Mouse (Mus musculus) urinary bladder, postnatal 4 days (tissue): ENCODE results near the gene Mrm3.

Source experiments
- DNase-seq, 2 experiments: peaks; one replicate each; pipeline ENCODE4 v3.0.0; 2021 to 2022; ENCODE audit warnings: low spot score in 2 of 2

The Mrm3 gene

DNA sequence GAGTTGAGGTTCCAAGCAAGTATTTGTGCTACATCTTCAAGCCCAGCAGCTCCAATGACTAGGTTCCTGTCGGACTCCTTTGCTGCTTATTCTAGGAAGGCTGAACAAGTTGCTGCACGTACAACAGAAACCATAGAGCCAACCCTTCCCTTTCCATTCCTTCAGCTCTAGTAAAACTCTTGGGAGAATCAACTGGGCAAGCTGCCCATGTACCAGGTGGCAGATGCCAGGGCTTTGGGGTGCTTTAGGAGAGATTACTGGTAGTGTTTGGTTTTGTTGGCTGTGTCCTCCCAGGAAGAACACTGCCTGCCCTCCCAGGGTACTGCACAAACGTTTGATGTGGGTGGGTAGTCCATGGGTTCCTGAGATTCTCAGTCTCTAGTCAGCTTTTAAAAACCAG lies 8.5 kb downstream of the Mrm3 start:
- DNase-seq: no peak

DNA sequence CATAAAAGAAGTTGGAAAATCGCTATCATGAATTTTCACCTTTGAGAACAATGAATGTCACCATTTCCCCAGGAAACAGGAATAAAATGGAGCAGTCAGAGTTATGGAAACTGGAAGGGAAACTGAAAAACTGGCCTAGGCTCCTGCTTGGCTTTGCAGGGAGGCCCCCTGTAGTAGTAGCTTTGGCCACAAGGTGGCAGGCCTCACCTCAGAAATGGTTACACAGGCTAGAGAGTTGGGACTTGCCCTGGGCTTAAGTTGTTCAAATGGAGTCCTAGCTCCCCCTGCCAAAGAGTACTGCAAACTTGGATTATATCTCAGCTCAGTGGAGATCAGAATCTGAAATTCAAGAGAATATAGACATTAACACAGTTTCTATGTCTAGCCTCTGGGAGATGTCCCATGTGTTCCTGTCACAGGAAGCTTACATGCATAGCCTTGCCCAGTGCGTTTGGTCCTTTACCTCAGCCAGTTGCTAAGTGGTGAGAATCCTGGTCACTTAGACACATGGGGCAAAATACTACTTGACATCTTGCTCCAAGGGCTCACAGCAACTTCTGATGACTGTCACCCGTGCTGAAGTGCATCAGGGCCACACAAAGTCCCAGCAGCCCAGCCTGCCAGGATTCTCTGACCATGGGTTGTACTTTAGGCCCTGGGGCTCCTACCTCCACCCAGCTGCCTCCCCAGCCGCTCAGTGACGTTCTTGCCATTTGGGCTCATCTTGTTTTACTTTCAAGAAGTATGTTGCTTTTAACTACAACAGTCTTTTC lies 9.8 kb downstream of the Mrm3 start:
- DNase-seq: peak; percentile 72 to 88

DNA sequence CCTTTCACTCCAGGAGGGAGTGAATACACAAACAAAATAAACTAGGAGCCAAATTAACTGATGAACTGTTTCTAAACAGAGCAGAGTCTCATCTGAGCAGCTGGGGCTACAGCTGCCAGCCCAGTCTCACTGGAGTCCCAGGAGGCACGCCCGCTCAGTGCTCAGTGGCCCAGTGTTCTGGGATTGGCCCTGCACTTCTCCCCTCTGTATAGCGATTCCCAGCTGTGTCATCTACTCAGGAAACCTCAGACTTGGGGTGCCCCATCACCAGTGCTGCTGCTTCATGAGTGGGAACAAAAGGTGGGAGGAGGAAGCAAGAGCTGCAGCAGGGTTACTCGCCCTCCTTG lies 10.4 kb downstream of the Mrm3 start:
- no peak for DNase-seq

DNA sequence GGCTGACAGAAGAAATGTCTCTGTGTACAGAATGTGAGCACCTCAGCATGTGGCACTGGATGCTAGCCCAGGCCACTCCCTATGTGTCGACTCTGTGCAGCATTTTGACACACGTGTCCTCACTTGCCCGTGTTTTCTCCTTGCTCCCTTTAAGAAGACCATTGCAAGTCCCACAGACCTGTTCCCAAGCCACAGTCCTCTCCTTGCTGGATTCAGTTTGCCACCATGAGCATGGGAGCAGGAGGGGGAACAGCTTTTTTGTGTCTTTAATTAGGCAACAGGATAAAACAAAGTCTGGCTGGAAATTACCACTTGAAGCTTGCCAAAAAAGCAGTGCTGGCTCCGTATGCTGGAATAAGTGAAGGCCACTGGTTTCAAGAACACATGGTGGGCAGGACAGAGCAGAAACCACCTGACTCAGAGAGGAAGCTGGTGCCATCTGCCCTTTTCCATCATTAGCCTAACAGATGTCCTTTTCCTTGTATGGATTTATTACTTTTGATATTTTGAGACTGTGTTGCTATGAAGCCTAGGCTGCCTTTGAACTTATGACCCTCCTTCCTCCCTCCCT lies 12.0 kb downstream of the Mrm3 start:
- no peak for DNase-seq

DNA sequence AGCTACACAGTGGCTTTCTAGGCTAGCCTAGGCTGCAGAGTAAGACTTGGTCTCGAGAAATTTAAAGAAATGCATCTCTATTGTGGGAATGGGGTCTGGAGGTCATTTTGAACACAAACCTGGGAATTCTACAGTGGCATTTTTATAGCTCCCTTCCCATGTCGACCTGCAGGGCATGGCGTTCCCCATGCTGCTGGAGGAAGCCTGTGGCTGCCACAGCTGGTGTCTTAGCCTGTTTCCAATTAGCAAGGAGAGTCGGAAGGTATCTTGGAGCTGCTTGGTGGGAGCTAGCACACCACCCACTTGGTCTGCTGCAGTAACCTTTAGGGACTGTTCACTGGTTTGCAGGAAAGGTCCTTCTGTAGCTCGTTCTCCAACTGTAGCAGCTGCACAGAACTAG lies 12.6 kb downstream of the Mrm3 start:
- DNase-seq: no peak

DNA sequence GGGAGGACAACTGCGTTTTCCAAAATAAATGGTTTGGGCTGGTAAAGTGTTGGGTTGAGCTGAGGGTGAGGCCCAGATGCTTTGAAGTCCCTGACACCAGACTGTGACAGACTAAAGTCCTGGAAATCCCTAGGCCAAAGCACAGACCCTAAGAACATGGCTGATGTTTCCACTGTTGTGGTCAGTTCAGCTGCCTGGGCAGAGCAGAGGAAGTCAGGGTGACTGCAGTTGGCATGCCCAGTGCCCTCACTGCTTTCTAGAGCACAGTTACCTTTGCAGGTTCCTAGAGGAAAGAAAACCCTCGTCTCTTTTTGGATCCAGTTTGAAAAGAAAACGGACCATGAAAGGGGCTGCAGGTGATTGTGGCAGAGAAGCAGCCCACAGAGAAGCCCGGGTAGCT lies 13.9 kb downstream of the Mrm3 start:
- no peak for DNase-seq

DNA sequence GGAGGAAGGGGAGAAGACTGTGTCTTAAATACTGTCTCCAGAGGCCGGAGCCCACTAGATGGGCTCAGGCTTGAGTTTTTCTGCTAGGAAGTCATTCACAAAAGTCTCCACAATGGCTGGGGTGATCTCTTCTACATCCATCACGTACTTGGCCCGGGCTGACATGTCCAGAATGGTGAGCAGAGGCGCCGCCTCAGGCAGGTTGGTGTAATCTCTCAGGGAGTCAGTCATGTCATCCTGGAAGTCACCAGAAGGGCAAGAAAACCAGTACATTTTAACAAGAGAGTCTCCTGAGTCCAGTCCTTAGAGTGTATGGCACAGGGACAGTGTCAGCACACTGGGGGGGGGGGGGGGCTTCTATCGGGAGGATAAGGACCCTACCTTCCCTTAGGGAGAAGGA lies 15.0 kb downstream of the Mrm3 start:
- DNase-seq: no peak

DNA sequence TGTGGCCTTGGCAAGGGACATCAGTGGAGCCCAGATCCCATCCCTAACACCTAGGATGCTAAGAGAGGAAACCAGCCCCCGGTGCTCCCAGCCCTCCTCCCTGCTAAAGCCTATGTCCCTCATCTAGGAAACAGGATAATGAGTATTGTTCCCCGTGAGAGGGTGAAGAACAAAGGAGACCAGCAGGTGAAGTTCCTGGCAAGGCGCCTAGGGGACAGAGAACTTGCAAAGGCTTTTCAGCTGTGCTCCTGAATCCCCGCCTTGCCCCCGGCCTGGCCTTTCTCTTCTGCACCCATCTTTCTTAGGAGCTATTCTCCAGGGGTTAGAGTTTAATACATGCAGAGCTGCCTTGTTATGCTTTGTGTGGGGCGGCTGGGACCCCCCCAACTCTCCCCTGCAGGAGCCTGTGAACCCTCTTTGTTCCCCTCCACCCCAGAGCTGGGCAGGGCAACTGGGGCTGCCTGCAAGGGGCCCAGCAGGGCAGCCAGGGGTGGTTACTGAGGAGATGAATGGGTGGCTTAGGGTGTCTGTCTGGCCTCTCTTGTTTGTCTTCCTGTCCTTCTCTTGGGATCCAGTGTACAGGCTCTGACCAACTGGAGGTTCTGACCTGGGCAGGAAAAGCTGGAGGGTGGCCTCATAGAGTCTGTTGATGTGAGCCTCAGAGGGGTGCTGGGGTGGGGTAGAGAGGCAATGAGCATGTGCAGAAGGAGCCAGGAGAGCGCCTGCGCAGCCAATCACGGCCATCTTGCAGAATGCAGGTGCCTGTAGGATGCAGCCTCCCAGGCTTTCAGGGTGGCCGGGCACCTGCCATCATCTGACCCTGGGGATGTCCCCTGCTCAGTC lies 16.9 kb downstream of the Mrm3 start:
- DNase-seq: no peak

DNA sequence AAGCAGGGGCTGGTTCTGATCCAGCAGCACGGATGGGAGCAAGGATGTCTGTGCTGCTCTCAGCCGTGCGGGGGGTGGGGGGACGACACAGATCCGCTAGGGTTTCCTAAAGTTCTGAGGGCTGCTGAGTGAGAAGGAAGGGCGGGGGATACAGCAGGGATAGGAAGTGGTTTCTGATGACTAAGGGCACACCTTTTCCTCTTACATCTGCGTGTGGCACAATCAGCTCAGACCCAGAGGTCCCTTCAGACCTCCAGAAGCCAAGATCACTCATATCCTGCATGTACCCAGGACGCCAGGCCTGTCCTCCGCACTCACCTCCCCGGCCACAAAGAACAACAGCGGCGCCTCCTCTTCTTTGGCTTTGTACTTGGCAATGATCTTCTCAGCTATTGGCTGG lies 17.7 kb downstream of the Mrm3 start:
- no peak for DNase-seq

DNA sequence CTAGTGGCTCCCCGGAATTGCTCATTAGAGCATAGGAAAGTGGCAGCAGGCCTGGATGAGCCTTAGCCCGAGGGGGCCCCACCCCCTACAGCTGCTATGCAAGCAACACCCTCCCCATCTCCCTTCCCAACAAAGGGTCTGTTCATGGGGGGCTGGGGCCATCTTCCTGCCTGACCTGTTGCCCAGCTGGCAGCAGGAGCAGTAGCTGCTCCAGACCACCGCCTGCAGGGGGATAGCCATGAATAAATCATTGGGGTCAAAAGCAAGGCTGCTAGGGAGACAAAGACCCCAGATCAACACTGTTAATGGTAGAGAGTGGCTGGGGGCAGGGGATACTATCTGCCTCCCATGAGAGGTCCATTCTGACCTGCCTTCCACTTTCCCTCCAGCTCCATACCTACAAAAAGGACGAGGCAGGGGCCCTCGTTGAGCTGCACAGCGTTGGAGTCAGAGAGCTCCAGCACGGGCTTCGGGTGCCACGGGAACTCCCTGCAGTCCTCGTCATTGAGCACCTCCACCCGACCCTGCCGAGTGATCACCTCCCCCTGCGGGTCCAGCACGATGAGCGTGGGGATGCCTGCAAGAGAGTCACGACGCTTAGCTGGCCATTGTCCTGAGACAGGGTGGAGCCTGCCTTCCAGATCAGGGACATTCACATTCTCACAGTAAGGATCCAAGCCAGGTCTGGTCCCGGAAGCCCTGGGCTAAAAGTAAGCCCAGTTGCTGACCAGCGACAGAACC lies 19.3 kb downstream of the Mrm3 start:
- DNase-seq: no peak

DNA sequence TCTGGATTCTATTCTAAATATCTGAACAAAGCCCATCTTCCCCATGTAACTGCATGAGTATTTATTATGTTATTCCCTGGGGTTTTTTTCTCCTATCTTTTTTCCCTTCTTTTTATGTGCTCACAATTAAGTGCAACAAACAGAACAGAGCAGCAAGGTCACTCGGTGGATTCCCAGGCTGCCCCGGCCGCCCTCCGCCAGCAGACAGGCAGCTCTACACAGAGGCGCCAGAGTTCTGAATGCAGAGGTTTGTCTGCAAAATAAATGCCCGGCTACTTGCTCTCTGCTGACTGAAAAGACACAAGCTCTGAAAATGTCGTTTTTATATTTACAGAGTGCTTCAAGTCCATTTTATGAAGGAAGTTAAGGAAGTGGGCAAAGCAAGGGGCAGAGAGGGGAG lies 24.0 kb downstream of the Mrm3 start:
- no peak for DNase-seq

DNA sequence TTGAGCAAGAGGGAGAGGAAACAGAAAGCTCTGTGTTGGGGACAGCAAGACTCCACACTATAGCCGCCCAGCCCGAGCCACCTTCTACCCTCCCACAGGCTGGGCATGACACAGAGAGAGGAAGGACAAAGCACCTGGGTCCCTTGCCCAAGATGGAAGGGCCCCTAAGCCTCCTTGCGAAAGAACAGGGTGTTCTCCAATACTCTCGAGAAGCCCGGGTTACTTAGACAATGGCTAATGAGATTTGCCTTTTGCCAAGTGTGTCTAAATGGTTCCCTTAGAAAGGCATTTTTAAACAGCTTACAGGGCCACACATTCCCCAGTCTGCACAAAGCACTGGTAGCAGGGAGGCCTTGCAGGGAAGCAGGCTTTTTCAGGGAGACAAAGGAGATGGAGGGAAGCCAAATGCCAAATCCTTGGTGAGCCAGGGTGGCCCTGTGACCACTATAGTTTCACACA lies 24.5 kb downstream of the Mrm3 start:
- no peak for DNase-seq

DNA sequence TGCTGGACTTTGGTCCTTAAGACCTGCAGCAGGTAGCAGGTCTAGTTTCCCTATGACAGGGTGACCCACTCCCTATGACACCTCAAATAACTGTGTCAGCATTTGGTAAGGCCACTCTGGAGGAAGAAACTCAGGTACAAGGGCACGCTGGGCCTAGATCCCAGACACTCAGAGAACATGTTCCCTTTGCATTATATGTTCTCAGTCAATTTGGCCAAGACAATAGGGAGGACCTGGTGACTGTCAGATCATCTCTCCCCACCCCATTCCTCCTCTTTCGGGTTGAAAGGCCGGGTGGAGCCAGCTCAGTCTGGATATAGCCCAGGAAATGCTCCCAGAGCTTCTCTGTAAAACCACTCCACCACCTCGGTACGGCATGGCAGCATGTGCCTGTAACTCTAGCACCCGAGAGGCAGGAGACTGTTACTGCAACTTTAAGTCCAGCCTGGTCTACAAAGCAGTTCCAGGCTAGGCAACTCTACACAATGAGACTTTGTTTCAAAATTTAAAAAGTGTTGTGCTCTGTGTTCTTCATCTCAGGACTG lies 25.1 kb downstream of the Mrm3 start:
- DNase-seq: no peak

DNA sequence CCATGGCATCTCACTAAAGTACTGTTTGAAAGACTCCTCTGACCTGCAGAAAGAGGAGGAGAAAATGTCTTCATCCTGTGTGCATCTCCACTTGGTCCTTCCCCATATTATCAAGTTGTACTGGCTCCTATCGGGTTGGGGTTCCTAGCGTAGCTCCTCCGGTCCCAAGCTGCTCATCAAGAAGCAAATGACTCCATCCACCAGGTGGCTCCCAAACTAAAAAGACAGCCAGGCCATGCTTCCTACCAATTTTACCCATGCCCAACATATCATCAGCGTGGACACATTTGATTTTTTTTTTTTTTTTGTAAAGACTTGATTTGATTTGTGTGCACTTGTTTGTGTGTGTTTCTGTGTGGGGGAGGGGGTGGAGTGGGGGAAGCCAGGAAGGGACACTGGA lies 28.9 kb downstream of the Mrm3 start:
- no peak for DNase-seq

DNA sequence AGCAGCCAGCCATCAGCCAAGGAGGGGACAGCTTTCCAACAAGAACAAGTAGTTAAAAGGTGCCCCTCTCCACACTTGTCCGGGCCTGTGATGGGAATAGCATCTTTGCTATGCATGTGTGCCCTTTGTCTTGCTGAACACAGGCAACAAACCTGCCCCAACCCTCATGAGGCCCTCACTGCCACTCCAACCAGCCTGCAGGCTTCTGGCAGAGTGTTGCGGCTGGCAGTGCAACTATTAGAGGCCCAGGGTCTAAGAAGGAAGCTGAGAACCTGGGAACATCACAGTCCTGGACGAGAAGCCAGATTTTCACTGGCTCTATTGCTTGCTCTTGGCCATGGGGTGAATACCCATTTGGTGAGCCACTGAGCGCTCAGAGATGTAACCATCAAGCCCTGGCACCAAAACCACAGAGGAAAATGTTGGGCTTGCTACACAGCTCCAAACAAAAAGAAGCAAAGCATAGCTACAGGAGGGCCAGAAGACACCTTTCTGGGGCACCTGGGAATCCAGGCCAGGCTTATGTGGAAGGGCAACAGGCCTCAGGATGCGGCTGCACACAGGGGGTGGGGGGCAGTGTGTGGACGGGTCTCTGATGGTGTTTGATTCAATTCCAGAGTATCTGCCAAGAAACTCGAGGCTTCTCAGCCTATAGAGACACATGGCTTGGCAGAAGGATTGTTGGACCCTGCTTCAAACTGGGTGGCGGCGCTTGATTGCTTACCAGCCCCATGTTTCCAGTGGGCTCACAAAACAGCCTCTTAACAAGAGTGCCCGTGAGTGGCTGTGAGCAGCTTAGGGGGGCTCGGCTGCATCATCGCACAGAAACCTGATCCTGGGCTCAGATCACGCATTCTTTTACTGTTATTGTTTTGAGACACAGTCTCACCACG lies 35.7 kb downstream of the Mrm3 start:
- DNase-seq: no peak

DNA sequence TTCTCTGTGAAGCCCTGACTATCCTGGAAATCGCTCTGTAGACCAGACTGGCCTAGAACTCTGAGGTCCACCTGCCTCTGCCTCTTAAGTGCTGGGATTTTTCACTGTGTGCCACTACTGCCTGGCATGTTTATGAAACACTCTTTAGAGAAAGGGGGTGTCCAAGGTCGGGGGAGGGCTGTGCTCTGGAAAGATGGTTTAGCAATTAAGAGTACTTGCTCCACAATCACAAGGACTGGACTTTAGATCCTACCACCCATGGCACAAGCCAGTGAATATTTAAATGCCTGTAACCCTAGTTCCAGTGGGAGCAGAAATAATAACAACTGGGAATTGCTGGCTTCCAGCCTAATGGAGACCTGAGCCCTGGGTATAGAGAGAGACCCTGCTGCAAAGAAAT lies 36.5 kb downstream of the Mrm3 start:
- DNase-seq: no peak

DNA sequence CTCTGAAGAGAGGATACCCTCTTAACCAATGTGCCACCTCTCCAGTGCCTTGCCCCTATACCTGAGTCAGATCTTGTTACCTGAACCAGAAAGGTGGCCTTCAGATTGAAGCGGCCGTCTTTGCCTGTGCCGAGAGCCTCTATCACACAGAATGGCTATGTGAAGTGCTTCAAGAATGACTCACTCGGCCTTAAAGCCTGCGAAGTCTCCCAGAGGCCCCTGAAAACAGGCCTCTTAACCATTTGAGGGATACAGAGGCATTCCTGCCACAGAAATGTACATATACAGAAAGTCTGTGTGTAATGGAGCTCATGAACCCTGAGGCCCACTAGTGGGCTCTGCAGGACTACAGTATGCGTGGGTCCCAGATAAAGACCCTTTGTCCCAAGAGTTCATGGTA lies 40.3 kb downstream of the Mrm3 start:
- no peak for DNase-seq

DNA sequence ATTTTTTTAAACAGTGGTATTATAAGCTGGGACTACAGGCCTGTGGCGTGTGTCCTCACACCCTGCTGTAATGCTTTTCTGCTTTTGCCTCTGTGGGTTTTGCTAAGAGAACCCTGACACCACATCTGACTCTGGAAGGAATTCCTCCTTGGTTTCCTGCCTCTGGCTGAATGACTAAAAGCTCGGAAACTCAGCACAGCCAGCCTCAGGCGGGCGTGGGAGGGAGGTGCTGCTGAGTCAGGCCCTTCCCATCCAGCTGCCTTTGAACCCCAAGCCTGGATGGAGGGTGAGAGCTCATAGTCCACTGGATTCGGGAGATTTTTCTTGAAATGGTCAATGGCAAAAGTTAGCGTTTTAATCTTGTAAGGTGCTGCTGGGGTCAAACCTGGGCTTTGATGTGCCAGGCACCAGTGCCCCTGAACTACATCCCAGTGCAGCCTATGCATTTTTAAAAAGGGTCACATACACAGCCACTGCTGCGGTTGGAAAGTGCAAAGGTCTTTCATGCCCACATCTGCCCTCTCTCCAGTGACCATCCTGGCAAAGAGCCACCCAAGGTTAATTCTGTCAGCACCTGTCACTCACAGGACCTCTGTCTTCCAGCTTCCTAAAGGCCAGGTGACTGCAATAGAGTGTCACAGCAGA lies 42.0 kb downstream of the Mrm3 start:
- DNase-seq: no peak

DNA sequence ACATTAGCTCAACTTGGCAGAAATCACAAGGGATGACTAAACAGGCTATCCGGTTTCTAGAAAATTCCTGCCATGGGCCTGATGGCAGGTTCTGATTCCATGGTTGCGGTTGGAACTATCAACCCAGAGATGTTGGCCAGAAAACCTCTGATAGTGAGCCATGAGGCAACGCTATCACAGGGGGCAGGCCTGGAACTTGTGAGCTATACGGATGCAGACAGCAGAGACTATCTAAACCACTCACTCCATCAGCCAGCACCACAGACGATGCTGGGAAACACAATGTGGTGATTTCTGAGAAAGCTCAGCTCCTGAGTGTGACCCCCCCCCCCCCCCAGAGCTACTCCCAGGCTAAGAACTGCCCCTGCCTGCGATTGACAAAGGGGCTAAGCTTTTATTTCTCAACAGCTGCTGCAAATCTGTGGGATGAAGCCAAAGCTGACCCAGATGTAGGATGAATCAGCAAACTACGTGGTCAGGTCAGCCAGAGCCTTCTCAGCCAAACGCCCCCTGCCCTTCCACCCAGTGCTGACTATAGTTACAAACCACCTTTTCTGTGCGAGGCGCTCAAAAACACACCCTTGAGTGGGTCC lies 43.1 kb downstream of the Mrm3 start:
- no peak for DNase-seq

DNA sequence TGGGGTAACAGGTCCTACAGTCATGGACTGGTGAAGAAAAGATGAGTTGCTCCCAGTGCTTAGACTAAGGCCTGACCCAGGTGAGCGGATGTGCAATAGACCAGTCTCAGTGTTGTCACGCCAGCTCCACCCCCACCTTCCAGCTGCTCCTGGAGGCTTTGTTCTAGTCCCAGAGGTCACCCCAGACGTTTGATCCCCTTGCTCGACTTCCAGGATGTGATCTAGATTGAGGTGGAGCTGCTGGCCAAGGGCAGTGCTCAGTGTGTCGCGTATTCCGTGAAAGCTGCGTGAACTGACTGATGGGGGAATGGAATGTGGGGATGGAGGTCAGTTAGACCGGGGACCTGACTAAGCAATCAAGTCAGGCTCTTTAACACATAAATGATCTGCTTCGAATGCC lies 43.8 kb downstream of the Mrm3 start:
- DNase-seq: no peak
